Mouse (Mus musculus): ENCODE data around the gene Tshz2.
A peak's percentile ranks its signal among the peaks of the same experiment; 100 is the strongest.
"Not testable (repeated sequence)": the region's sequence is repeated elsewhere in the genome, so short reads cannot be mapped to it uniquely, and the experiment has no call there.

The Tshz2 gene

DNA sequence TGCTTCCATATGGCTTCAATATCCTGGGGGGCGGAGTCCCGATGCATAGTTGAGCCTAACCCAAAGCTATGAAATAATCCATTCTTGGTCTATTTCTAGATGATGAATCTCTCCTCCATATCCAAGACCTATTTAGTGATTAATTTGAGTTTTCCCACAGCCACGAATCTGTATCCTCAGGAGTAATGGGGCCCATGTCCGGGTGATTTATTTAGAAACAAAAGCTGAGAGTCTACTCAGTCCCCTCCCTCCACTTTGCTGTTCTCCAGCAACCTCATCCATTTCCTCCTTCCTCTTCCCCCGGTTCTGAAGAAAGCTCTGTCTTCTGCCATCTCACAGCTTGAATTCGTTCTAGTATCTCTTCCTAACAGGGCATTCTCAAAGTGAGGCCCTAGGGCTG, 125.3 kb downstream of the Tshz2 start:
- DNase-seq (ENCODE audit: low spot score), result no peak

DNA sequence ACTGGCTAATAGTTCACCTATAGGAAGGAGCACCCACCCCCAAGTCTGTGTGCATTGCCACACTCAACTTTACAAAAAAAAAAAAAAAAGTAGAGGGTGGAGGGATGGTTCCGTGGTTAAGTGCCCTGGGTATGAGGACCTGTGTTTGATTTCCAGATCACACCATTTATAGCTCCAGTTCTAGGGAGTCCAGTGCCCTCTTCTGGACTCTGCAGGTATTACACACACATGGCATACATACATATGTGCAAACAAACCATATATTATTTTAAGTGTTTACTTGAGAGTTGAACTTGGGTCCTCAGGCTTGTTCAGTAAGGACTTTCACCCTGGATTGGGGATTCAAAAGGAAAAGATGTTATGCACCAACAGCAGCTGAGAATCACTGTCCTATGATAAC, 127.3 kb downstream of the Tshz2 start:
- no peak for DNase-seq (ENCODE audit: low spot score)

DNA sequence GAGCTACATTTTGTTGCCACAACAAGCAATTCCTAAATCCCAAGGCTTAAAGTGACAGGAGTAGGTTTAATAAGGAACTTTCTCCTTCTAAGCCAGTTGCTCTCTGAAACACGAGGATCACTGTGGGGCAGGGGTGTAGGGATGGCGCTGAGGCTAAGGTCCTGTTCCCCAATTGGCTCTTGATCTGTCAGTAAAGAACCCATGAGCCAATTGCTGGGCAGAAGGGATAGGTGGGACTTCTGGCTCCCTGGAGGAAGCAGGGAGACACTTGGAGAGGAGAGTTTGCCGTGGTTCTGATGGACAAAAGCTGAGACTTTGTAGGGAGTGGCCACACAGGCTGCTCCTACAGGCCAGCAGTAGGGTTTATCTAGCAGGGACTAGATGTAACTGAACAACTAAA, 128.9 kb downstream of the Tshz2 start:
- DNase-seq (ENCODE audit: low spot score), result no peak

DNA sequence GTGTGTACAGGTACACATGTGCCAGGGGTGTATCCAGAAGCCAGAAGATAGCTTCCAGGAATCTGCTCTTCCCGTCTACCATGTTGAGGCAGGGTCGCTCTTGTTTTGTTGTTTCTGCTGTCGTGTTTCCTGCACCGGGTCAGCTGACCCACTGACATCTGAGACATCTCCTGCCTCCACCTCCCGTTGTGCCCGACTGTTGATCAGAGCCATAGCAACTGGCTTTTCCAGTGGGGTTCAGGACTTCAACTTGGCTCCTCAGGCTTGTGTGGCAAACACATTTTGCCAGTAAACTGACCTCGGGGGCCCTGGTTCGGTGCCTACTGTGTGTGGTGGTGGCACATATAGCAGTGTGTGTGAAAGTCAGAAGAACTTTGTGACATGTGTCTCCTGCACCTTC, 129.5 kb downstream of the Tshz2 start:
- no peak for DNase-seq (ENCODE audit: low spot score)

DNA sequence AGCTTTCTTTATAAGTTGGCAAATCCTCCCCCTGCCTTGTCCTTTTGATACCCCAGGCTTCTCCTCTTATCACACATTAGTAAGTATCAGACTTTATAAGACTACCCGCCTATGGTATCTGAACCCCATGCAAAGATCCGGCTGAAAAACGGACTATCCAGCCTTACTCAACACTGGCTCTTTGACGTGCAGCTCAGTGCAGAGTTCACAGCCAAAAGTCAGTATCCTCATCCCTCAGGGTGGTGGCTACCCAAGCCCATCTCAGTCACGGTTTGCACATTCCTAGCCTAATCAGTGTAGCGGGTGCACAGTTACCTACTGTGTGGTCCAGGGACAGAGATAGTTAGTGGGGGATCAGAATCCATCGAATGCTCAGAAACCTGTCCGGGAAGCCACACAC, 130.9 kb downstream of the Tshz2 start:
- no peak for DNase-seq (ENCODE audit: low spot score)

DNA sequence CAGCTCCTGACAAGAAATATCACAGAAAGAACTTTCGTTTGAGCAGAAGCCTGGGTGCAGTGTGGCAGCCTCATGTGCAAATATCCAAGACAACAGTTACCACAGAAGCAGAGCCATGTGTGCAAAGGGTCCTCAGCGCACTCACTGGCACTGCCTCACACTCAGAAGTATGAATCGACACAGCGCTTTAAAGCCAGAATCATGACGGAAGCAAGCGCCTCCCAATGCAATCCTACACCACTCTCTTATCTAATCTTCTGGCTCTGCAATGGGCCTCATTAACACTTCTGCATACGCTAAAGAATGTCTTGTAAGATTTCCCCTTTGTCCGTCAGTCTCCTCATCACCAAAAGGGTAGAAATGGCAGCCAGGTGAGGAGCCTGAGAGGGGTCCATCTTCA, 133.4 kb downstream of the Tshz2 start:
- DNase-seq (ENCODE audit: low spot score), result no peak

DNA sequence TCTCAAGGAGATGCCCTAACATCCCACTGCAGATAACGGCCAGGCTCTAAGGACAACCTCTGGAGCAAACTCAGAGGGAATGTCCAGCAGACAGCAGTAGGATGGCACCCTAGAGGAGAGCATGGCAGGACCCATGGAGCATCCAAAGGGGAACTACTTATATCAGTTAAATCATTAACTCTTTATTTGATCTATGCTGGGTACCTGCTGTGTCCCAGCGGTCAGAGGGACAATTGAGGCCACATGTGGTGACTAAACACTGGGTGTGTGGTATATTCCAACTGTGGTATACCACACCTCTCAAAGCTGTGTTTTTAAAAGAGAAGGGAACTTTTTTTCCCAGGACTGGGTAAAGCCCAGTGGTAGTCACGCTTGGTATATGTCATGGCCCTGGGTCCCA, 134.5 kb downstream of the Tshz2 start:
- no peak for DNase-seq (ENCODE audit: low spot score)

DNA sequence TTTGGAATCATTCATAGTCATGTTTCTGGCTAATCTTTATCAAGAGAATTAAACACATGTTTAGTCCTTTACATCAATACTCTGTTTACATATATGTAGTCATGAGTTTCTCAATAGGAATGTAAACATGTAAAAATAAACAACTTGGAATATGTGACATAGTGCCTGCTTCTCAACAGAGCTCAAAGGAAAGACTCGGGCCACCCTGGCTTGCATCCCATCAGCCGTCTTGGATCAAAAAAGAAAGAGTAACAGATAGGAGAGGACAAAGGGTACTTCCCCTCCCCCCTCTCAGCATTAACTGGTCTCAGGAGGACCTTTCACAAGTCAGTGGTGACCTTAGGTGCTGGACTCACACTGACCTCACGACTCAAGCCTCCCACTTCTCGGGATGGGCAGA, 142.3 kb downstream of the Tshz2 start:
- no peak for DNase-seq (ENCODE audit: low spot score)

DNA sequence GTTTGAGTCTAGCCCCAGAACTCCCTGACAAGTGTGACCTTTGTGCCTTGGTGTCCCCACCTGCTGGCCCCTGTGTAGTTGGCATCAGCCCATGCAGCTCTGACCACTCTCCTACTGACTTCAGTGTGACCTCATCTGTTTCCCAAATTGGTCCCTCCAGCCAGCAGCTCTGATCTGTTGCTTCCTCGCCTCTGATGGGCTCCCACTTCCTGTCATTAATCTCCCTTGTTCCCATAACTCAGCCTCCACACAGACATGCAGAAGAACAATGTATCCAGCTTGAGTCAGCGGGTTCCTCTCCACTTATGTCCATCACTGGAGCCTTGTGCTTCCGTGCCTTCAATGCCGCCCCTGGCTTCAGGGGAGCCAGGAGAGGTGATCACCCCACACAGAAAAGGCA, 144.4 kb downstream of the Tshz2 start:
- DNase-seq (ENCODE audit: low spot score), result no peak

DNA sequence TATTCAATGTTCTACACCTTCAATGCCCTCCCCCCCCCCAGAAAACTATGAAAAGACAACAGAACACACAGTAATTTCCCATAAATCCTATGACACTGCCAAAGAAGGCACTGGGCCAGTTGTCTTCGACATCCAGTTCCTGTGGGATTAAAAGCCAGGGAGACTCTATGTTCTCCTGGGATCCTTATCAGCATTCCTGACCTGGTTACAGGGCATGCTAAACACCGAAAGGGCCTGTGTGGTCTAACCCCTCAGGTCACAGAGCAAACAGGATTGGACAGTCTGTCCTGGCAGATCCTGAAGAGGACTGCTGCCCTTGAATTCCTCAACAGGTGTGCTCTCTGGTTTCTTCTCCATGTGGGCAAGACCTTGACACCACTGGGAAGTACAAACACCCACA, 145.0 kb downstream of the Tshz2 start:
- no peak for DNase-seq (ENCODE audit: low spot score)

DNA sequence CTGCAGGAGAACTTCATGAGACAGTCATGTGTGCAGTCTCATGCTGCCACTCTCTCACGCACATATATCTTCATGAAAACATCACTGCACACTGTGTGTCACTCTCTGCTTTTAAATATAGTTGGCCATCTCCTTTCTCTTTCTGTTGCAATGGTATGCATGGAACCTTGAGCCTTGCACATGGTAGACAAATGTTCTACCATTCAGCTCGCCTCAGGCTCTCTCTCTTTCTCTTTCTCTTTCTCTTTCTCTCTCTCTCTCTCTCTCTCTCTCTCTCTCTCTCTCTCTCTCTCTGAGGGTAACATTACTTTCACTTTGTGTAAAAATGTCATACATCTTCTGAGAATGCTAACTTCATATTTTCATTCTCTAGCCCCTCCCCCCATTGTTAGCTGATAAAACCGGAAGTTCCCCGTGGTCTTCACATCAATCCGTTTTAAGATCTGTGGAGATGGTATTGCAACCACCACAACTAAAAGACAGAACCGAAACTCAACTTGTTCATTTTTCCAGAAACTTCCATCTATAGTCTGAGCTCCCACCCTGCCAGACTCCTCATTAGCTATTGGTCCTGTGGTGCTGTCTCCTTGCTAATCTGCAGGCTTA, 146.0 kb downstream of the Tshz2 start:
- no peak for DNase-seq (ENCODE audit: low spot score)

DNA sequence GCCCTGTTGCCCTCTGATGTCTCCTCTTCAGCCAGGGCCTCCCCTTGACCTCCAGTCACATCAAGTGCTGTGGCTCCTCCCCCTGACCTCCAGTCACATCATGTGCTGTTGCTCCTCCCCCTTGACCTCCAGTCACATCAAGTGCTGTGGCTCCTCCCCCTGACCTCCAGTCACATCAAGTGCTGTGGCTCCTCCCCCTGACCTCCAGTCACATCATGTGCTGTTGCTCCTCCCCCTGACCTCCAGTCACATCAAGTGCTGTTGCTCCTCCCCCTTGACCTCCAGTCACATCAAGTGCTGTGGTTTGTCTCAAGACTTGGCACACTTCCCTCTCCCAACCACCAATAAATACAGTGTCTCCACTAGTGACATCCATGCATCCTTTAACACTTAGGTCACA, 148.9 kb downstream of the Tshz2 start:
- DNase-seq (ENCODE audit: low spot score), result not testable (repeated sequence)

DNA sequence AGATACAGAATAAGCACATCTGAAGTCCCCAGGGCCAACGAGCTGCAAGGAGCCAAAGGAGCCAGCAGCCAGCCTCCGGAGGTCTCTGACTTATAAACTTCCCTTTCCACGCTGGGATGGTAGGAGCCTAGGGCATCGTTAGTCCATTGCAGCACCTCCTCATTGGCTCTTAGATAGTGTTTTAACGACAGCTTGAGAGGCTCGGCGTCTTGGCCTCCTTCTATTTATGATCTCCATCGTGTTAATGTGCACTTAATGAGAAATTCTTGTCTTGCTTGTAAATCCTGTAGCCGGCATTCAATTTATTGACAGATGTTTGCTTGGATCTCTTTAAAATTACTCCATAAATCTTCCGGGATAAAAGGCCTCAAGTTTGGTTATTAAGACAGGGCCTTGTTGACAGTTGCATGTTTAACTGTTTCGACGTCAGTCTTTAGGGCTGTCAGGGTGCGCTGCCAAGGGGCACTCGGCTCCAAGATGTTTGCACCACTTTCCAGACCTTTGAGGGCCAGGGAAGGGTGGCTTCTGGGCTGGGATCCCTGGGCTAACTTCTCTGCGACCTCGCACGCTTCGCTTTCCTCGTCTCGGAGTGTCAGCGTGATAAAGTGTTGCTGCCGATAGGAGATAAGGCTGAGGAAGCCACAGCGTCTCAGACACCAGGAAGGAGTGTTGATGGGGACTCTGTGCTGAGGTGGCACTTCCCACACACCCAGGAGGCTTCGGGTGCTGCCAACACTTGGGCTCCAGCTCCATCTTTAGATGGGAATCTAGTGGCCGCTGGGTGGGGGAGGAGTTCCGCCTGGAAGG, 150.3 kb downstream of the Tshz2 start:
- DNase-seq (ENCODE audit: low spot score), result no peak

DNA sequence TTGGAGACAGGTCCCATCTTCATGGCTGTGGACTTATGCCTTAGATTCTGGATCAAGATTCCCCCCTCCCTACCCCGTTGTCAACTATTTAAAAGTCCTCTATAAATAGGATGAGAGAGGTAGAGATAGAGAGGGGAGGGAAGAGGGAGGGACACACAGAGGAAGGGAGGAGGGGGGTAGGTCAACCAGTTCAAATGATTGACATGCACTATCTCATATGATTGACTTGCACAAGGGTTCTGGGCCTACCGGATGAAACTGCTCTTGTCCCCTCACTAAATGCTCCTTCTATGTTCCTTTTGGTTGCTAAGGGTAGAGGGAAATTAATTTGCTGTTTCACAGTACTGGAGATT, 150.8 kb downstream of the Tshz2 start:
- no peak for DNase-seq (ENCODE audit: low spot score)

DNA sequence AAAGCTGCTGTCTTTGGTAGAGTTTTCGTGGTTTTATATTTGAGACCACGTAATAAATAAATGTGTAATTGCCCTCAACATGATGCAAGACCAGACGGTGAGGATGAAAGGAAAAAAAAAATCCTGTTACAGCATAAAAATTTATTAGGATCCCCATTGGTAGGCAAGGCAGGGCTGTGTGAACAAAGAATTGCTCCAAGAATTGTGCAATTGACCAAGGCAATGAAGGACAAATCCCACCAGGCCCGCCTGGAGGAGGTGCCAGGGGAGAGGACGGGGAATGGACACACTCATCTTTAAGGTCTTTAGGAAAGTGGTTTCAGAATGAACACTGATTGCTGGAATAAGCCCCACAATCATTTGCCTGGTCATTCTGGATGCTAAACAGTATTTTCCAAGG, 154.6 kb downstream of the Tshz2 start:
- no peak for DNase-seq (ENCODE audit: low spot score)

DNA sequence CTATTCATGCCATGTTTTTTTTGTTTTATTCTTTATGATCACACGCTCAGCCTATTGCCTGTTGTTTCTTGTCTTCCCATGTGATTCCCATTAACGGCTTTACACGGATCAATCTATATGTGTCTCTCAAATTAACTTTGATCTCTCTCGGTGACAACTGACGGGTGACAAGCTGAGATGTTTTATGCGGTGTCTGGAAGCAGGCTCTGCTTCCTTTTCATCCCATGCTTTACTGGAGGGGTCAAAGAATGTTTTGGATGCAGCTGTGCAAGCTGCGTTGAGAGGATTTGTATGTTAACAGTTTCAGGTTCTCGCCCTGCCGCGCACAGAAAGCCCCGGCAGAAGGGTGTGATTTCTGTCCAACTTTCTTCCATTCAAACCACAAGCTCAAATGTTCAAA, 155.1 kb downstream of the Tshz2 start:
- DNase-seq (ENCODE audit: low spot score), result no peak

DNA sequence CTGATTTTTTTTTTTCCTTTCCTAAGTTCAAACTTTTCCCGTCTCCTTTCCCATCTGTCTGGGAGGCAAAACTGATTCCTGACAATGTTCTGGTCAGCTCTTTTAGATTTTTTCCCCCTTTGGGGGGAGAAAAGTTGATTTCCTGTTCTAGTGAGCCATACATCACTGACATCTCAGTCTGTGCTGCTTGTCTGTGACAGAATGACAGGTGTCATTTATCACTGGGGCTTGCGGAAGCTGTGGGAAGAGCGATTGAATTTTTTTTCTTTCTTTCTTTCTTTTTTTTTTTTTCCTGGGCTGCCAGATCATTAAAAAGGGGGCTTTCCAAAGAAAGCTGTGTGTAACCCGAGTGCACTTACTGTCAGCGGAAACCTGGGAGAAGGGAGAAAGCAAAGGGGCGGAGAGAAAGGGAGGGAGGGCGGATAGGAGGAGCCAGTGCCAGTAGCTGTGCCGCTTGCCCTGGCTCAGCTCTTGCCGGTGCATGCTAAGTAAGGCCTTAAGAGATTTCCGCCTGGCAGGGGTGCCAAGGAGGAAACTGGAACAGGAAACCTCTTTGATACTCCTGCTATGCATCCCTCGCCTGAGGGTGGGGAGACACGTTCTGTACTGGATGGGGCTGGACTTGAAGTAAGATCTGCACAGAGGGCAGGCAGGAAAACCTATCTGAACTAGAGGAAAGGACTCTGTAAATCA, 157.8 kb downstream of the Tshz2 start:
- peak; percentile 66 for DNase-seq (ENCODE audit: low spot score)

DNA sequence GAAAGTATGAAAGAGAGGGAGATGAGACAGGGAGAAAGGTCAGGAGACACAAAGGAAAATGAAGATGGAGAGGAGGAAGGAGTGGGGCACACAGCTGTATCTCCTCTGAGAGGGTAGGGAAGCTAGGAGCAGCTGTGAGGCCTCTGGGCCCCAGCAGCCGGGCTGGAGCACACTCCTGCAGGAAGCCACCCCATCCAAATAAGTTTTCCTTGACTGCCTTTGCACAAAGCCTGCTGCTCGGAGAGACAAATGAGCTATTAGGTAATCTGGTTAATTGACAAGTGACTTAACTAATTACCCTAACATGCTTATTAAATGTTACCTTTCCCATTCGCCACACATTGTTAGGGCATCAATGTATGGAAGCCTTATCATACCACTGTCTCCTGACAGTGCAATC, 159.9 kb downstream of the Tshz2 start:
- no peak for DNase-seq (ENCODE audit: low spot score)

DNA sequence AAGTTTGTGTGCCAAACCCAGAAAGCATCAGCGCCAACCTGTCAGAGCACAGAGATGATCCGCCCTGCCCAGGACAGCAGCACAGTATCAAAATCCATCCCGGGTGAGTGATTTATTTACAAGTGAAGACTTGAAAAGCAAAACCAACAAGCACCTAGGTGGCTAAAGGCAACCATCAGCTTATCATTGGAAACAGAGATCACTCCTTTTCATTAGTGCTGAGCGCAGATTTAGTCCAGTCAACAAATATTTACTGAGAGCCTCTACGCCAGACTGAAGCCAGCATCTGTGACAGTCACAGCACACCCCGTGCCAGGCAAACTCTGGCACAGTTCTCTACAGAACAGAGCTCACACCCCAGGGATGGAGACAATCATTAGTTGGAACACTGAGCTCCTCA, 169.4 kb downstream of the Tshz2 start:
- DNase-seq (ENCODE audit: low spot score), result no peak

DNA sequence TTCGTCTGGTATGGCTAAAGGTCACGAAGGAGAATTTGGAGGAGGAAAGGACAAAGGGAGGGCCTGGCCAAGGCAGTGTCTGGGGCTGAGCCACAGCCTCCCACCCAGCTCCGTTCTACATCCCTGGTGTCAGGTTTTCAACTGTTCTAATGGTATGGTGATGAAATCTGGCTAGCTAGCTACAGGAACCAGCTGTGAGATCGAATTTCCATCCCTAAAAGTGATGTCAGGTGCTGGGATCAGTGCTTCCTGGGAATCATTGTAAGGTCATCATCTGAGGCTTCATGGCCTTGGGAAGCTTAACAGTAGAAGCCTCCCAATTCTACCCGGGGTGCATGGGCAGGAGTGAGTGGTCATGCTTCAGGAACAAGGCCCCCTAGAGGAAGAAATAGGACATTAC, 171.6 kb downstream of the Tshz2 start:
- no peak for DNase-seq (ENCODE audit: low spot score)

DNA sequence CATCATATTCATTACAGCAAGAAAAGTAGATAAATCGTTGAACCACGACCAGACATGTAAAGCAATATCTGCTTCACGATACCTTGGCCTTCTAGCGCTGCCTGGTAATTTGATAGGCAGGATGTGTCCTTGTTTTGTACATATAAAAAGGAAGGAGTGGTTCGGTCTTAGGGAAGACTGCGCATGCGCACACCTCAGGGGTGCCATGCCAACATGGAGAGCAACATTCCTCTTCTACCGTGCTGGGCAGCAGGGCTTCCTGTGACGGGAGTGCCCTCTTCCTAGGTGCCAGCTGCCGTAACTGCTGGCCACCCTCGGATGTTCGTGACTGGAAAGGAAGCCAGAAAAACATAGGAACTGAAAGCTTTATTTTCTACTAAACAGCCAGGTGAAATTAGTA, 172.7 kb downstream of the Tshz2 start:
- DNase-seq (ENCODE audit: low spot score), result no peak

DNA sequence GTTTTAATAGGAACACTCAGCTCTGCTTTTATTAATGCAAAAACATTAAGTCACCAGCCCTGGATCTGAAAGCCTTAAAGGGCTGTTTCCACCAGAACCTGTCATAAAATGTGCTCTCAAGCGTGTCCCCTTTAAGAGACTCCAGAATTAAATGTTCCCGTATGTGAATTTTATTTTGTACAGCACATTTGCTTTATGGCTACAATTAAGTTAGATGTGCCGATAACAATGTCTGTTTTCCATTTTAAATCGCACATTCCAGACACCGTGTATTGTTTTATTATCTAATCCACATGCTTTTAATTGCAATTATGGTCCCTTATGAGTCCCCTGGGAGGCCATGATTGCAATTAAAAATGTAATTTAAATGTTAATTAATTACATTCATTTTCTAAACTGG, 178.8 kb downstream of the Tshz2 start:
- DNase-seq (ENCODE audit: low spot score), result no peak

DNA sequence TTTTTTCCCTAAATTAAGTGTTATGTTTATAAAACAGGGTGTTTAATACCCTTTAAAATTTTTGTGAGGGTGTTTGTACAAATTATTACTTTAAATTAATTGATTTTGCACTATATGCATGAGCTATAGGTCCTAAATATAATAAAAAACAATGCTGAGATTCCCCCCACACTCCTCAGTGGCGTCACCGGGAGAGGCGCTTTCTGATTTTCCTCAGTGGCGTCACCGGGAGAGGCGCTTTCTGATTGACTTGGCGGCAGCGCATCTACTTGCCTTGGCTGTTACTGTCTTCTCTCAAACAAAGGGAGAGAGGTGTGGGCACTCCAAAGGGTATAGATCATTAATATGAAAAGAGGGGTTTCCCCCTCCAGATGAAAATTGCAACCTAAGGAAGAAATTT, 179.2 kb downstream of the Tshz2 start:
- no peak for DNase-seq (ENCODE audit: low spot score)

DNA sequence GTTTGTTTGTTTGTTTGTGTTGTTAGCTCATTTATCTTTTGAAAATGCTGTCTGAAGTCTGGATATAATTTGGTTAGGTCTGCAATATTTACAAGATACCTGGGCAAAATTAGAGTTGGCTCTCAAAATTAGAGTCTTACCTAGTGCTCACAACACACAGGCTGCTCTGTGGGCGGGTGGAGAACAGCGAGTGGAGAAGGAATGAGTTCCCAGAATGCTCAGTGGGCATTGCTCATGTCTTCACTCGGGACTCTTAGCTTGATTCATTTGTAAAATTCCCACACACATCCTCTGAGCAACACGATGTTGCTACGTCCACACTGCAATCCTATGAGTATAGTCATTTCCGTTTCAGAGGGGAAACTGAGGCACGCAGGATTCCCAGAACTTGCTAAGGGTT, 180.1 kb downstream of the Tshz2 start:
- no peak for DNase-seq (ENCODE audit: low spot score)

Data from ovary, postnatal 36 days (tissue).